Mouse (Mus musculus): ENCODE data around the gene Slc35g1. TPM values are rescaled to one million over a fixed set of nuclear protein-coding genes. Genes with fewer than 3 reads are reported as not detected.
"Not testable (repeated sequence)": the region's sequence is repeated elsewhere in the genome, so short reads cannot be mapped to it uniquely, and the experiment has no call there.

The Slc35g1 gene
- total and polyA plus RNA-seq, 3 experiments, result 14.6 to 38.2 (median 21.7) TPM

GRCm38 (mm10) chr19:38383769-38384168, 12.0 kb upstream of the Slc35g1 start:
- no peak overlapping the region for H3K27ac ChIP-seq (ENCODE audit: insufficient read depth, low read depth)

GRCm38 (mm10) chr19:38387021-38387420, 8.8 kb upstream of the Slc35g1 start:
- H3K4me1 ChIP-seq (ENCODE audit: control insufficient read depth in 1 of 2, insufficient read depth in 2 of 2); H3K4me2 ChIP-seq (ENCODE audit: insufficient read depth, low read depth, poor library complexity, severe bottlenecking): not testable (repeated sequence)

More at GRCm38 (mm10) chr19:38383769-38384168, 12.0 kb upstream of the Slc35g1 start:
- dilution Hi-C loops (cut with MboI; ENCODE audit: extremely low pct_ligation_motif_present, extremely low pct_unique_long_range_greater_than_20kb, low sequenced_read_pairs) (no loop called here), in situ Hi-C loops (cut with MboI; ENCODE audit: low pct_ligation_motif_present, low pct_unique_long_range_greater_than_20kb, low sequenced_read_pairs) (no loop called here)
- no peak overlapping the region for H3K4me2 ChIP-seq (ENCODE audit: insufficient read depth, low read depth, poor library complexity, severe bottlenecking)
- no peaks in the 10 kb centered on the region for H3K79me2 ChIP-seq (replicated peaks; ENCODE audit: control insufficient read depth, extremely low read depth, insufficient read depth, poor library complexity, severe bottlenecking)
- TF ChIP-seq CHD2 (IDR thresholded peaks at IDR 0.05; ENCODE audit: low read length) (no peak), BHLHE40 (IDR thresholded peaks at IDR 0.05; ENCODE audit: low read depth, low read length) (no peak), JUN (IDR thresholded peaks at IDR 0.05; ENCODE audit: insufficient read depth, low read depth, low read length) (no peak), ZC3H11A (IDR thresholded peaks at IDR 0.05; ENCODE audit: low read depth, low read length) (no peak), MXI1 (IDR thresholded peaks at IDR 0.05; ENCODE audit: low read depth, low read length) (no peak), TCF12 (IDR thresholded peaks at IDR 0.05; ENCODE audit: low read depth, low read length) (no peak), NRF1 (IDR thresholded peaks at IDR 0.05; ENCODE audit: low read depth, low read length) (no peak), MEF2A (IDR thresholded peaks at IDR 0.05; ENCODE audit: borderline replicate concordance, low read depth, low read length) (no peak)
- H3K36me3 ChIP-seq (replicated peaks in 1 of 2; ENCODE audit: control insufficient read depth in 1 of 2, insufficient read depth in 1 of 2, low read length in 1 of 2), result no peaks in the 10 kb centered on the region
- H3K9ac ChIP-seq (ENCODE audit: insufficient read depth, low read depth), result no peak overlapping the region
- no peaks in the 10 kb centered on the region for H3K4me1 ChIP-seq (ENCODE audit: control insufficient read depth in 1 of 2, insufficient read depth in 2 of 2)
- H3K27me3 ChIP-seq (replicated peaks), result no peaks in the 10 kb centered on the region
- H3K9me3 ChIP-seq (replicated peaks; ENCODE audit: low read length), result no peaks in the 10 kb centered on the region
- no peak overlapping the region for H3K4me3 ChIP-seq (replicated peaks in 1 of 3; ENCODE audit: low read depth in 2 of 3, low read length in 2 of 3, poor library complexity in 1 of 3)
- no peak for DNase-seq (ENCODE audit: extremely low read depth)

GRCm38 (mm10) chr19:38387835-38388234, 7.9 kb upstream of the Slc35g1 start:
- no peak for TF ChIP-seq UBTF (IDR thresholded peaks at IDR 0.05; ENCODE audit: low read depth, low read length)
- no peak overlapping the region for H3K4me3 ChIP-seq (replicated peaks in 1 of 3; ENCODE audit: low read depth in 2 of 3, low read length in 2 of 3, poor library complexity in 1 of 3)
- H3K27ac ChIP-seq (ENCODE audit: insufficient read depth, low read depth), result no peak overlapping the region
- no peaks in the 10 kb centered on the region for H3K27me3 ChIP-seq (replicated peaks)
- H3K9ac ChIP-seq (ENCODE audit: insufficient read depth, low read depth), result no peak overlapping the region
- no peaks in the 10 kb centered on the region for H3K9me3 ChIP-seq (replicated peaks; ENCODE audit: low read length)
- H3K4me2 ChIP-seq (ENCODE audit: insufficient read depth, low read depth, poor library complexity, severe bottlenecking), result no peak overlapping the region
- peak; percentile 16 for DNase-seq (ENCODE audit: extremely low read depth)
- no peaks in the 10 kb centered on the region for H3K4me1 ChIP-seq (ENCODE audit: control insufficient read depth in 1 of 2, insufficient read depth in 2 of 2)
- no peaks in the 10 kb centered on the region for H3K36me3 ChIP-seq (replicated peaks in 1 of 2; ENCODE audit: control insufficient read depth in 1 of 2, insufficient read depth in 1 of 2, low read length in 1 of 2)
- dilution Hi-C loops (cut with MboI; ENCODE audit: extremely low pct_ligation_motif_present, extremely low pct_unique_long_range_greater_than_20kb, low sequenced_read_pairs), result no loop called here
- in situ Hi-C loops (cut with MboI; ENCODE audit: low pct_ligation_motif_present, low pct_unique_long_range_greater_than_20kb, low sequenced_read_pairs), result no loop called here
- no peaks in the 10 kb centered on the region for H3K79me2 ChIP-seq (replicated peaks; ENCODE audit: control insufficient read depth, extremely low read depth, insufficient read depth, poor library complexity, severe bottlenecking)

More at GRCm38 (mm10) chr19:38387021-38387420, 8.8 kb upstream of the Slc35g1 start:
- H3K27ac ChIP-seq (ENCODE audit: insufficient read depth, low read depth); H3K9me3 ChIP-seq (replicated peaks; ENCODE audit: low read length); H3K36me3 ChIP-seq (replicated peaks in 1 of 2; ENCODE audit: control insufficient read depth in 1 of 2, insufficient read depth in 1 of 2, low read length in 1 of 2); H3K4me3 ChIP-seq (replicated peaks in 1 of 3; ENCODE audit: low read depth in 2 of 3, low read length in 2 of 3, poor library complexity in 1 of 3); dilution Hi-C loops (cut with MboI; ENCODE audit: extremely low pct_ligation_motif_present, extremely low pct_unique_long_range_greater_than_20kb, low sequenced_read_pairs); H3K9ac ChIP-seq (ENCODE audit: insufficient read depth, low read depth); in situ Hi-C loops (cut with MboI; ENCODE audit: low pct_ligation_motif_present, low pct_unique_long_range_greater_than_20kb, low sequenced_read_pairs); DNase-seq (ENCODE audit: extremely low read depth); H3K79me2 ChIP-seq (replicated peaks; ENCODE audit: control insufficient read depth, extremely low read depth, insufficient read depth, poor library complexity, severe bottlenecking); H3K27me3 ChIP-seq (replicated peaks): not testable (repeated sequence)
